Mouse (Mus musculus) midbrain, embryonic 14.5 days (tissue): ENCODE data around the gene Lingo1. TPM values are rescaled to one million over a fixed set of nuclear protein-coding genes. Genes with fewer than 3 reads are reported as not detected.

Experiments
- ATAC-seq: fragments of 200-750 bp; cut with Nextera tagmentation; 2 replicates; pipeline ENCODE4 v1.8.0; 2017; ENCODE audit warnings: moderate number of reproducible peaks, moderate library complexity; ENCODE audit not compliant: low FRiP score, low TSS enrichment
- DNase-seq: peaks from one replicate; pipeline ENCODE4 v3.0.0-alpha.2; 2015
- H3K27ac ChIP-seq: fragments of 300-500 bp; sonication (generic); replicated peaks from 2 replicates; pipeline ENCODE4 v1.5.1; 2014; ENCODE audit warnings: mild to moderate bottlenecking, low read depth, low read length, moderate library complexity
- H3K27me3 ChIP-seq: fragments of 300-500 bp; sonication (generic); 2 replicates; pipeline ENCODE4 v1.6.1; 2014; ENCODE audit warnings: low read length, control low read depth, mixed read lengths; ENCODE audit not compliant: control insufficient read depth, insufficient read depth
- H3K36me3 ChIP-seq: fragments of 300-500 bp; sonication (generic); 2 replicates; pipeline ENCODE4 v1.6.1; 2014; ENCODE audit warnings: low read length, control low read depth; ENCODE audit not compliant: control insufficient read depth, insufficient read depth
- H3K4me1 ChIP-seq: fragments of 300-500 bp; sonication (generic); 2 replicates; pipeline ENCODE4 v1.6.1; 2014; ENCODE audit warnings: mild to moderate bottlenecking, antibody characterized with exemption, low read length, control low read depth; ENCODE audit not compliant: control insufficient read depth, insufficient read depth
- H3K4me2 ChIP-seq: fragments of 300-500 bp; sonication (generic); 2 replicates; pipeline ENCODE4 v1.6.1; 2014; ENCODE audit warnings: mild to moderate bottlenecking, low read length, moderate library complexity
- H3K4me3 ChIP-seq: fragments of 300-500 bp; sonication (generic); replicated peaks from 2 replicates; pipeline ENCODE4 v1.5.1; 2014; ENCODE audit warnings: low read depth, low read length
- H3K9ac ChIP-seq: fragments of 300-500 bp; sonication (generic); replicated peaks from 2 replicates; pipeline ENCODE4 v1.6.1; 2014; ENCODE audit warnings: mild to moderate bottlenecking, low read length, moderate library complexity
- H3K9me3 ChIP-seq: fragments of 300-500 bp; sonication (generic); 2 replicates; pipeline ENCODE4 v1.6.1; 2016; ENCODE audit warnings: low read length, control low read depth, mixed read lengths; ENCODE audit not compliant: control insufficient read depth
- WGBS: fragments of 180-500 bp; shearing (Covaris S2); extraction: QIAGEN DNeasy Blood & Tissue Kit; methylation state at CpG from one replicate; pipeline ENCODE4 v1.1.7; 2014; 5-methylcytosine and 5-hydroxymethylcytosine counted together
- polyA plus RNA-seq: library from polyadenylated mRNA; unstranded; fragments of >200 nt; fragmentation: Nextera tagmentation; extraction: Ambion mirVana; gene quantifications from 2 replicates; pipeline ENCODE4 v1.2.1, GENCODE M21; 2014

Gene Lingo1
- polyA plus RNA-seq, 1 experiment from 2014 or later: 49.4 TPM

- Histone ChIP-seq H3K4me1 (peaks cover 4% of the 10 kb centered on the region; the same call in 1 of the 2 replicates), H3K36me3 (peaks cover 46% of the 10 kb centered on the region), H3K4me3 (no peak overlapping the region), H3K9ac (no peak overlapping the region), H3K27me3 (peaks cover 18% of the 10 kb centered on the region; the same call in 1 of the 2 replicates), H3K9me3 (no peaks in the 10 kb centered on the region), H3K27ac (no peak overlapping the region), H3K4me2 (no peak overlapping the region)
- ATAC-seq (no peak), DNase-seq (no peak)
- 62% methylated on average over 7 of the region's 7 CpGs for WGBS
These were observed 173.5 kb downstream of the Lingo1 start for GRCm38 (mm10) chr9:56622761-56623160.

- Histone ChIP-seq H3K9ac (no peak overlapping the region), H3K4me3 (no peak overlapping the region), H3K9me3 (no peaks in the 10 kb centered on the region), H3K4me2 (no peak overlapping the region), H3K27me3 (peaks cover 18% of the 10 kb centered on the region; the same call in 1 of the 2 replicates), H3K27ac (no peak overlapping the region), H3K4me1 (peaks cover 4% of the 10 kb centered on the region; the same call in 1 of the 2 replicates), H3K36me3 (peaks cover 55% of the 10 kb centered on the region)
- no peak for DNase-seq
- ATAC-seq: no peak
- WGBS: 30% methylated on average over 42 of the region's 42 CpGs
These were observed 175.5 kb downstream of the Lingo1 start for GRCm38 (mm10) chr9:56620512-56621371.

- 89% methylated on average over 23 of the region's 23 CpGs for WGBS
- H3K4me1 ChIP-seq: peaks cover 4% of the 10 kb centered on the region; the same call in 1 of the 2 replicates
- DNase-seq (no peak), ATAC-seq (no peak)
- H3K27ac ChIP-seq: no peak overlapping the region
- peaks cover 52% of the 10 kb centered on the region for H3K36me3 ChIP-seq
- H3K9me3 ChIP-seq: no peaks in the 10 kb centered on the region
- H3K27me3 ChIP-seq: peaks cover 18% of the 10 kb centered on the region; the same call in 1 of the 2 replicates
- H3K4me2 ChIP-seq: no peak overlapping the region
- no peak overlapping the region for H3K4me3 ChIP-seq
- no peak overlapping the region for H3K9ac ChIP-seq
These were observed 176.6 kb downstream of the Lingo1 start for GRCm38 (mm10) chr9:56619715-56620114.

GRCm38 (mm10) chr9:56618660-56619059 lies 177.6 kb downstream of the Lingo1 start:
- 90% methylated on average over 4 of the region's 4 CpGs for WGBS
- no peak overlapping the region for H3K4me3 ChIP-seq
- H3K27me3 ChIP-seq: peaks cover 18% of the 10 kb centered on the region; the same call in 1 of the 2 replicates
- no peak overlapping the region for H3K27ac ChIP-seq
- DNase-seq: no peak
- no peak overlapping the region for H3K9ac ChIP-seq
- no peak overlapping the region for H3K4me2 ChIP-seq
- peaks cover 52% of the 10 kb centered on the region for H3K36me3 ChIP-seq
- peaks cover 4% of the 10 kb centered on the region; the same call in 1 of the 2 replicates for H3K4me1 ChIP-seq
- no peaks in the 10 kb centered on the region for H3K9me3 ChIP-seq
- ATAC-seq: no peak

- ATAC-seq (no peak), DNase-seq (no peak)
- Histone ChIP-seq H3K9me3 (no peaks in the 10 kb centered on the region), H3K4me3 (no peak overlapping the region), H3K4me1 (peaks cover 8% of the 10 kb centered on the region), H3K27me3 (peaks cover 12% of the 10 kb centered on the region; the same call in 1 of the 2 replicates), H3K9ac (no peak overlapping the region), H3K36me3 (peaks cover 44% of the 10 kb centered on the region), H3K4me2 (no peak overlapping the region), H3K27ac (no peak overlapping the region)
- WGBS: 89% methylated on average over 3 of the region's 3 CpGs
These were observed 180.2 kb downstream of the Lingo1 start for GRCm38 (mm10) chr9:56616061-56616460.

GRCm38 (mm10) chr9:56612798-56613183 lies 183.5 kb downstream of the Lingo1 start:
- Histone ChIP-seq H3K4me2 (no peak overlapping the region), H3K27me3 (no peaks in the 10 kb centered on the region), H3K4me1 (peaks cover 29% of the 10 kb centered on the region), H3K4me3 (no peak overlapping the region), H3K27ac (no peak overlapping the region), H3K9me3 (no peaks in the 10 kb centered on the region), H3K9ac (no peak overlapping the region), H3K36me3 (peaks cover 13% of the 10 kb centered on the region)
- ATAC-seq (no peak), DNase-seq (no peak)
- 67% methylated on average over 12 of the region's 12 CpGs for WGBS

GRCm38 (mm10) chr9:56611912-56612797 lies 184.1 kb downstream of the Lingo1 start:
- no peak overlapping the region for H3K9ac ChIP-seq

GRCm38 (mm10) chr9:56610955-56611354 lies 185.3 kb downstream of the Lingo1 start:
- Histone ChIP-seq H3K27ac (no peak overlapping the region), H3K4me3 (no peak overlapping the region), H3K4me2 (no peak overlapping the region), H3K9me3 (no peaks in the 10 kb centered on the region), H3K9ac (no peak overlapping the region), H3K4me1 (peaks cover 32% of the 10 kb centered on the region), H3K27me3 (no peaks in the 10 kb centered on the region), H3K36me3 (no peaks in the 10 kb centered on the region)
- DNase-seq (no peak), ATAC-seq (no peak)
- WGBS: 85% methylated on average over 6 of the region's 6 CpGs

More at GRCm38 (mm10) chr9:56611912-56612797, 184.1 kb downstream of the Lingo1 start:
- H3K4me2 ChIP-seq: no peak overlapping the region
- H3K4me1 ChIP-seq: peaks cover 29% of the 10 kb centered on the region
- no peak overlapping the region for H3K27ac ChIP-seq
- H3K27me3 ChIP-seq: no peaks in the 10 kb centered on the region
- no peak overlapping the region for H3K4me3 ChIP-seq
- no peaks in the 10 kb centered on the region for H3K9me3 ChIP-seq
- 88% methylated on average over 8 of the region's 8 CpGs for WGBS
- peaks cover 7% of the 10 kb centered on the region; the same call in 1 of the 2 replicates for H3K36me3 ChIP-seq
- ATAC-seq (no peak), DNase-seq (no peak)
